ENCODE assay signal across 9 mouse cellular contexts in the genomic region with DNA sequence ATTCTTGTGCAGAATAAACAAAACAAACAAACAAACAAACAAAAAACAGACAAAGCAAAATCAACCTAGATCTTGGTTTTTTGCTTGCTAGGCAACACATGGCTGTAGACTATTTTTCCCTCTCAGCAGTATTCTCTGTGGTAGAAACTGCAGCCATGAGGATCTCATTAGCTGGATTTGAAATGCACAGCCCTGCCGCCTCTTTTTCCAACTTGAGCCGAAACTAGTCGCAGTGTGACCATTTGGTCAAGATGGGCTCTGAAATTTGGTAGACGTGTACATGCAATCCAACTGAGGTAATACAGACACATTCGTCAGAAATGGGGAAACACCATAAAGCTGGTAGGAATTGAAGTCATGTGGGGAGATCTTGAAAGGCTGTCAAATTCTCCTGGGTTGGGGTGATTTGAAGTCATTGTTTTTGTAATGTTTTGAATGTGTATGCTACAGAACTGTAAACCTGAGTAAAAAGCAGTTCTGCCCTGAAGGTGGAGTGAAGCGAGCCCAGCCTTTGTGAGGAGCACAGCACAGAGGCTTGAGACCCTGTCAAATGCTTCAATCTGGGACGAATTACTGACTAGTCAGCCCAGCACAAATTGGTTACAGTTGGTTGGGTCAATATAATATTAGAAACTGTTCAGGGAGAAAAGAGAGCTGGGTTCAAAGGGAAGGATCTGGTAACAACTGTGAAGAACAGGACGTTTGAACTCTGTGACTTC. TPM values are rescaled to one million over a fixed set of nuclear protein-coding genes. Genes with fewer than 3 reads are reported as not detected.
DNase-seq lines count a peak whose midpoint lies in the region; ATAC-seq and TF ChIP-seq lines count a peak whose summit lies in the region.
"Had no signal": no experiment of that assay in that cellular context is flagged by ENCODE, and none has a peak within 500 bp of the region (broad histone marks: within the 10 kb centered on the region; RNA-seq: fewer than 3 reads in every experiment).

No protein-coding gene starts in this region.

- H3K4me3 ChIP-seq in cortical plate, adult 2 months (ENCODE audit: insufficient read depth, low read length): 0 out of 2 replicates have a peak overlapping the region, but pooled peaks have one; percentile 17
- peak overlapping the region; percentile 47 for H3K4me3 ChIP-seq in embryonic facial prominence, embryonic 12.5 days
- peak overlapping the region; percentile 4; the same call in 1 of the 2 replicates for H3K4me3 ChIP-seq in hindbrain, embryonic 13.5 days
- H3K4me3 ChIP-seq in midbrain, embryonic 15.5 days: no peak overlapping the region
- no peak overlapping the region for H3K4me3 ChIP-seq in stomach, postnatal 0 days (ENCODE audit: low read depth, low read length)

- 14% methylated on average over 8 of the region's 8 CpGs for WGBS in embryonic facial prominence, embryonic 12.5 days
- WGBS in hindbrain, embryonic 13.5 days: 24% methylated on average over 8 of the region's 8 CpGs
- 31% methylated on average over 8 of the region's 8 CpGs for WGBS in midbrain, embryonic 15.5 days
- WGBS in stomach, postnatal 0 days: 87% methylated on average over 8 of the region's 8 CpGs

- H3K4me2 ChIP-seq in embryonic facial prominence, embryonic 12.5 days (replicated peaks): peak overlapping the region; percentile 53
- H3K4me2 ChIP-seq in hindbrain, embryonic 13.5 days: peak overlapping the region; percentile 70
- peak overlapping the region; percentile 17; the same call in 1 of the 2 replicates for H3K4me2 ChIP-seq in midbrain, embryonic 15.5 days
- H3K4me2 ChIP-seq in stomach, postnatal 0 days (replicated peaks; ENCODE audit: low read depth): no peak overlapping the region

- H3K27ac ChIP-seq in cortical plate, adult 2 months (ENCODE audit: insufficient read depth, low read length): no peak overlapping the region
- H3K27ac ChIP-seq in embryonic facial prominence, embryonic 12.5 days: peak overlapping the region; percentile 86
- no peak overlapping the region for H3K27ac ChIP-seq in hindbrain, embryonic 13.5 days
- H3K27ac ChIP-seq in midbrain, embryonic 15.5 days: no peak overlapping the region
- H3K27ac ChIP-seq in stomach, postnatal 0 days (replicated peaks): no peak overlapping the region

- H3K9me3 ChIP-seq in embryonic facial prominence, embryonic 12.5 days: no peaks in the 10 kb centered on the region
- no peaks in the 10 kb centered on the region for H3K9me3 ChIP-seq in hindbrain, embryonic 13.5 days
- no peaks in the 10 kb centered on the region for H3K9me3 ChIP-seq in midbrain, embryonic 15.5 days
- H3K9me3 ChIP-seq in stomach, postnatal 0 days (ENCODE audit: control insufficient read depth, low read length): no peaks in the 10 kb centered on the region

- peak; percentile 71; the same call in 1 of the 2 replicates for ATAC-seq in embryonic facial prominence, embryonic 12.5 days (ENCODE audit: insufficient number of reproducible peaks, insufficient read depth, low FRiP score, low TSS enrichment)
- ATAC-seq in hindbrain, embryonic 13.5 days (ENCODE audit: low FRiP score): no peak
- no peak for ATAC-seq in midbrain, embryonic 15.5 days (replicated peaks)
- no peak for ATAC-seq in stomach, postnatal 0 days (ENCODE audit: low FRiP score, low TSS enrichment)

- H3K4me1 ChIP-seq in cortical plate, adult 2 months (ENCODE audit: control insufficient read depth, insufficient read depth, low read length): no peaks in the 10 kb centered on the region; the same call in 1 of the 2 replicates
- peaks cover 14% of the 10 kb centered on the region; the same call in 1 of the 2 replicates for H3K4me1 ChIP-seq in embryonic facial prominence, embryonic 12.5 days
- peaks cover 19% of the 10 kb centered on the region for H3K4me1 ChIP-seq in hindbrain, embryonic 13.5 days (replicated peaks)
- peaks cover 6% of the 10 kb centered on the region for H3K4me1 ChIP-seq in midbrain, embryonic 15.5 days
- H3K4me1 ChIP-seq in stomach, postnatal 0 days (replicated peaks; ENCODE audit: control insufficient read depth, insufficient read depth): no peaks in the 10 kb centered on the region

- no peak for TF ChIP-seq CTCF in cortical plate, adult 2 months (IDR thresholded peaks at IDR 0.05; ENCODE audit: extremely low read depth, insufficient read depth, low read length)
- TF ChIP-seq CTCF in stomach, postnatal 0 days (IDR thresholded peaks at IDR 0.05; ENCODE audit: low read depth): no peak

- DNase-seq in stomach, postnatal 0 days (ENCODE audit: low spot score): no peak
- no peak for DNase-seq in natural killer cell, adult 2 months (ENCODE audit: low spot score in 2 of 2)
- no peak for DNase-seq in spleen, postnatal 10 days (ENCODE audit: low spot score in 2 of 2)
- DNase-seq: lung, postnatal 4 days; thymus, adult 2 months had no signal

- H3K36me3 ChIP-seq in embryonic facial prominence, embryonic 12.5 days: peaks cover 8% of the 10 kb centered on the region
- no peaks in the 10 kb centered on the region for H3K36me3 ChIP-seq in hindbrain, embryonic 13.5 days
- H3K36me3 ChIP-seq in midbrain, embryonic 15.5 days (replicated peaks): no peaks in the 10 kb centered on the region
- H3K36me3 ChIP-seq in stomach, postnatal 0 days (ENCODE audit: control insufficient read depth, insufficient read depth, low read length): no peaks in the 10 kb centered on the region

- TF ChIP-seq EP300 in stomach, postnatal 0 days (optimal IDR thresholded peaks at IDR 0.05): no peak

- no peaks in the 10 kb centered on the region for H3K27me3 ChIP-seq in embryonic facial prominence, embryonic 12.5 days
- no peaks in the 10 kb centered on the region for H3K27me3 ChIP-seq in hindbrain, embryonic 13.5 days
- H3K27me3 ChIP-seq in midbrain, embryonic 15.5 days (replicated peaks): no peaks in the 10 kb centered on the region
- H3K27me3 ChIP-seq in stomach, postnatal 0 days (ENCODE audit: control insufficient read depth, insufficient read depth, low read length): no peaks in the 10 kb centered on the region

- no peak for TF ChIP-seq POLR2A in cortical plate, adult 2 months (IDR thresholded peaks at IDR 0.05; ENCODE audit: extremely low read depth, insufficient read depth, low read length)

- peak overlapping the region; percentile 59 for H3K9ac ChIP-seq in embryonic facial prominence, embryonic 12.5 days
- no peak overlapping the region for H3K9ac ChIP-seq in hindbrain, embryonic 13.5 days
- no peak overlapping the region for H3K9ac ChIP-seq in midbrain, embryonic 15.5 days
- no peak overlapping the region for H3K9ac ChIP-seq in stomach, postnatal 0 days (ENCODE audit: low read length)

RNA-seq across cellular contexts. Expression of gene Tnfaip6, which starts 1.4 kb away (rescaled TPM):
- polyA plus RNA-seq in cortical plate, adult 2 months (2012; rRNA removed): 9.0 and 10.3 TPM in 2 replicates
- 60.4 and 71.7 TPM in 2 replicates for polyA plus RNA-seq in embryonic facial prominence, embryonic 12.5 days (2016; fragmentation: Nextera tagmentation; extraction: Ambion mirVana)
- polyA plus RNA-seq in hindbrain, embryonic 13.5 days (2015; fragmentation: Nextera tagmentation; extraction: Ambion mirVana): 7.9 and 8.6 TPM in 2 replicates
- polyA plus RNA-seq in midbrain, embryonic 15.5 days (2015; fragmentation: Nextera tagmentation; extraction: Ambion mirVana): 3.2 and 3.7 TPM in 2 replicates
- 4.3 and 4.8 TPM in 2 replicates for polyA plus RNA-seq in stomach, postnatal 0 days (2015; fragmentation: Nextera tagmentation; extraction: Ambion mirVana)

RNA-seq across cellular contexts. Expression of gene Rif1, which starts 33.4 kb away (rescaled TPM):
- 8.9 and 9.1 TPM in 2 replicates for polyA plus RNA-seq in cortical plate, adult 2 months (2012; rRNA removed)
- polyA plus RNA-seq in embryonic facial prominence, embryonic 12.5 days (2016; fragmentation: Nextera tagmentation; extraction: Ambion mirVana): 54.4 and 57.4 TPM in 2 replicates
- 20.0 and 21.1 TPM in 2 replicates for polyA plus RNA-seq in hindbrain, embryonic 13.5 days (2015; fragmentation: Nextera tagmentation; extraction: Ambion mirVana)
- 21.6 and 23.8 TPM in 2 replicates for polyA plus RNA-seq in midbrain, embryonic 15.5 days (2015; fragmentation: Nextera tagmentation; extraction: Ambion mirVana)
- 8.9 and 10.8 TPM in 2 replicates for polyA plus RNA-seq in stomach, postnatal 0 days (2015; fragmentation: Nextera tagmentation; extraction: Ambion mirVana)

Comparison
In these comparisons a context has a peak if more than half of its experiments do, and no peak if none do; other contexts are left out.
1. H3K4me3 ChIP-seq: peak in cortical plate, adult 2 months (single experiment), embryonic facial prominence, embryonic 12.5 days (single experiment) and hindbrain, embryonic 13.5 days (single experiment); none in midbrain, embryonic 15.5 days (single experiment) and stomach, postnatal 0 days (single experiment).